Mouse (Mus musculus): ENCODE measurements at regions not wholly inside any gene's neighbourhood (a gene's known extent, or its start where the extent isn't known, plus 50 kb on each side); places are given as distances from the start of the nearest gene placed in this dataset.

DNA sequence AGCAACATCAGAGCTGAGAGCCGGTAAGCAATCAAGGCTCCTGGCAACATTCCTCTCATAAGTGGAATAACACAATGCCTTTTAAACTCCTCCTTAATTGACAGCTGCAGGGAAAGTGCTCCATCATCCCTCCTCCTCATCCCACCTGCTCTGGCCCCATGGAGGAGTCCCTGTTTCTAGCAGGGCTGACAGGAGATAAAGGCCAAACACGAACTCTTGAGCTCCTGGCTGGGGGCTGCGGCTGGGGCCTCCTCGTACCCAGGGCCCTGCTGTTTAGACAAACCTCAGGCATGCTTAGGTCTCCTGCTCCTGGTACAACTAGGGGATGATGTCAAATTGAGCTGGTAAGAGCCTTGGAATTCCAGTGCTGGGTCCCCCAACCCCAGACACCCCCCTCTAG lies 66.2 kb upstream of the Podxl start:
- no peak for TF ChIP-seq POLR2A (IDR thresholded peaks at IDR 0.05; ENCODE audit: borderline replicate concordance, control insufficient read depth, low read depth, low read length)
- no peak for TF ChIP-seq CTCF (IDR thresholded peaks at IDR 0.05; ENCODE audit: control insufficient read depth, insufficient read depth, low read length)

All from bone marrow, adult 2 months (tissue).